Mouse (Mus musculus) embryonic fibroblast, embryonic 13.5 days (primary cell): ENCODE data around the gene Gja5. TPM values are rescaled to one million over a fixed set of nuclear protein-coding genes. Genes with fewer than 3 reads are reported as not detected.

ENCODE experiments used
- H3K27ac ChIP-seq: 2 replicates; pipeline ENCODE4 v1.5.1; 2012; ENCODE audit warnings: low read length, control low read depth, inconsistent platforms; ENCODE audit not compliant: insufficient read depth
- H3K4me1 ChIP-seq: 2 replicates; pipeline ENCODE4 v1.6.1; 2011; ENCODE audit warnings: low read length; ENCODE audit not compliant: control insufficient read depth, insufficient read depth
- H3K4me3 ChIP-seq: 2 replicates; pipeline ENCODE4 v1.5.1; 2011; ENCODE audit warnings: mild to moderate bottlenecking, control low read depth, low read length; ENCODE audit not compliant: insufficient read depth
- CTCF ChIP-seq: IDR thresholded peaks from 2 replicates; pipeline ENCODE4 v1.5.1; 2011; ENCODE audit warnings: mild to moderate bottlenecking, control low read depth, low read length, moderate library complexity, borderline replicate concordance; ENCODE audit not compliant: insufficient read depth
- POLR2A ChIP-seq: IDR thresholded peaks from 2 replicates; pipeline ENCODE4 v1.6.1; 2011; ENCODE audit warnings: low read depth, mild to moderate bottlenecking, control low read depth, low read length, moderate library complexity
- polyA plus RNA-seq: library from polyadenylated mRNA; stranded (reverse); fragments of >200 nt; gene quantifications from 2 replicates; pipeline ENCODE4 v1.2.4, GENCODE M21; 2011; ENCODE audit warnings: low read depth; ENCODE audit not compliant: missing spikeins, insufficient read length

Gene Gja5
- polyA plus RNA-seq, 1 experiment, result 0.47 TPM

DNA sequence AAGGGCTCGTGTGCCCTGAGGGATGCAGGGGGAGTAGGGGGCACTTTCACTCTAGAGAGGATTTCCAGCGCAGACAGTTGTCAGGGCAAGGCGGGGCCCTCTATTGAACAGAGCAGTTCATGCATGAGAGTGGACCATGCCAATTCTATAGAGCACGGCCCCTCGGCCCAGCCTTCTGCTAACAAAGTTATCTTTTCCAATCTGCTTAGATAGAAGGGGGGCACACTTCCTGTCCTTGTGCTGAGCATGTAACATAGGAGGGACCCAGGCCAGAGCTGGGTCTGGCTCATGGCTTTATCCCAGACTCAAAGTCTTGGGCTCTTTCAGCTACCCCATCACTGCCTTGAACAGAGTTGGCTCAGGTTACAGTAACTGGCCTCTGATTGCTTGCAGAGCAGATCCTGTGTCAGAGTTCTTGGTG is 26.8 kb downstream of the Gja5 start:
- Histone ChIP-seq H3K4me3 (no peak overlapping the region), H3K4me1 (no peaks in the 10 kb centered on the region), H3K27ac (no peak overlapping the region)
- TF ChIP-seq POLR2A (no peak), CTCF (no peak)

DNA sequence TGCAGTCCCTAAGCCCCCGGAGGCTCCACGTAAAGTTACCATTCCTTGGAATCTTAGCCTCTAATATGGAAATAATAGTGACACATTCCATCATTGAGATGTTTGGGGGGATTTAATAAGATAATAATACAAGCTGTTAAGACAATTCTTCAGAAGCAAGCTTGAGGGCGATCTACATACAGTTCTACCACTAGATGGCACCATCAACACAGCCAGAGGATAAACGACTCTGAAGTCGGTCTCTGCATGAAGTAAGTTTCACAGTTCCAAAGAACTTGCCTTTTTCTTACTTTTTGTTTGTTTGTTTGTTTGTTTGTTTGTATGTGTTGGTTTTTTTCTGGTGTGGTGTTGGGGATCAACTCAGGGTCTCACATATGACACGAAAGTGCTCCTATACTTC is 31.7 kb downstream of the Gja5 start:
- Histone ChIP-seq H3K4me1 (no peaks in the 10 kb centered on the region), H3K27ac (no peak overlapping the region), H3K4me3 (no peak overlapping the region)
- TF ChIP-seq CTCF (no peak), POLR2A (no peak)

DNA sequence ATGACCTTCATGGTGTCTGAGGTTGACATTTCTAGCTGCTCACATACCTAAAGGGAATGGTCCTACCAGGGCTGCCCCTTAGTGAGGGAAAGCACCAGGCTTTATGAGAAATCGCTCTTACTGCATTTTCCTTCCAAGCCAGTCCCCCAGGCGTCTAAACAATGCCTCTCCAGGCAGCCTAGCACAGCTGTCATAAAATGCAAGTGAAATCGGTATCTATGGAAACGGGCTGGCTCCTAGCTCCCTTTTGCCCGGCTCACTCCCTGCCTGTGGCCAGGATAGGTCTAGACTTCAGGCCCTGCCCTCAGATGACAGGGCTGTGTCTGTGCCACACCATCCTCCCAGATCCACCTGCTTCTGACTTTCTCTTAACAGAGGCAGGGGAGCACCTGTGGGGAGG is 33.1 kb downstream of the Gja5 start:
- Histone ChIP-seq H3K27ac (no peak overlapping the region), H3K4me3 (no peak overlapping the region), H3K4me1 (no peaks in the 10 kb centered on the region)
- TF ChIP-seq POLR2A, result no peak
- no peak for TF ChIP-seq CTCF

DNA sequence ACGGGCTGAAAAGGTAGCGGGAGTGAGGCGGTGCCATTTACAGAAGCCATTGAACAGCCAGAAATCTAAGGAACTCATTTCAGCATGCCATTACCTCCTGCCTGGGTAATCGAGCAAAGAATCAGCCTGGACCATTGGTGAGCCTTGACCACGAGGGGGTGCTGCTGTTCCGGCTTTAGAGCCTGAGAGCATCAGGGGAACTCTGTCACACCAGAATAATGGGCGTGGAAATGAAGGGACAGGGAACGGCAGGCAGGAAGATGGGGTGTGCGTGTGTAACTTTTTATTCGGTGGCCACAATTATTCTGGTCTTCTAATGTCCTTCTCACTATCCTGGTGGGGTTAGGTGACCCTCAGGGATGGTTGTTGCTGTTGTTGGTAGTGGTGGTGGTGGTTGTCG is 34.2 kb downstream of the Gja5 start:
- TF ChIP-seq CTCF (peak; percentile 97), POLR2A (no peak)
- H3K4me1 ChIP-seq, result no peaks in the 10 kb centered on the region
- no peak overlapping the region for H3K27ac ChIP-seq
- no peak overlapping the region for H3K4me3 ChIP-seq

DNA sequence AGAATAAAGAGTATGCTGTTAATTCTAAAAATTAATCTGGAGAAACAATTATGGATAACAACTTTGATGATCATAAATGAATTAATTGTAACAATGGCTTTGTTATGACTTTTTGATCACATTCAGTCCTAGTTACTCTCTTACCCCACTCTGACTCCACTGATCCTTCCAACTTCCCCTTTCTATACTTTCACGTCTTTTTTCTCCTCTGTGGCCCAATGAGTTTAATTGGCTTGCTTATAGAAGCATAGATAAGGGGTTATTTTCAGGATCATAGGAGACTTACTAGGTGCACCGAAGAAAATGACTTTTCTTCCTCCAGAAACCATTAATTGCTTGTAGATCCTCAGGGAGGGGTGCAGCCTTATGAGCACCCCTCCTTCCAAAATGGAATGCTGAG is 38.2 kb downstream of the Gja5 start:
- TF ChIP-seq CTCF, result no peak
- TF ChIP-seq POLR2A, result no peak
- Histone ChIP-seq H3K4me3 (no peak overlapping the region), H3K4me1 (no peaks in the 10 kb centered on the region), H3K27ac (no peak overlapping the region)

DNA sequence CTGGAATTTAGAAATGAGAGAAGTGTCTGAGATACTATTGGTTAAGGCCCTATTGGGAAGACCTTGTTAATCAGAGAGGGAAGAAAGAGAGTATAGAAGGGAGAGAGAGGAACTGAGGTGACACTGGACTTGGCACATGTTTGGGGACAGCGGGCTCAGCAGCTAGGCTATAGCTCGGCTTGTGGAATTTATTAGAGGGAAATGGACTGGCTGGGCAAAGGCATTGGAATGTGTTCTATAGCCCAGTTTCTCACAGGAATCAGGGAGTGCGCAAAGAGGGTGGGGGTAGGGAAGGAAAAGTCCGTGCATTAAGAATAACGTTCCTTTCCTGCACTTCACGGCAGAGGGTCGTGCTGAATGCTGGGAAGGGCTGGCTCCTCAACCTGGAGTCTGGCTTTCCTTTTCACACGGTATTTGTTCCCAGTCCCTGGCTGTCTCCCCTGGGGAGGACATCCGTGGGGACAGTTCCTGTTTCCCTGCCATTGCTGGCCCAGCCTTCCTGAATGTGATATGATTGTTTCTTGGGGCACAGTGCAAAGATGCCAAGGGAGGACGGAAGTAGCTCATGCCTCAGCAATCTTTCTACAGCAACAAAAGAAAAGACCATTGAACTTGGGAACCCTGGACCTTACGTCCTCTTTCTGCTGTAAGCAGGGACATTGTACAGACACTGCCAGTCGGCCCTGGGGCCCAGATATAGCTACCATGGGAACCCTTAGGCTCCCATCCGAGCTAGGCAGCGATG is 49.2 kb downstream of the Gja5 start:
- H3K27ac ChIP-seq, result 0 out of 2 replicates have a peak overlapping the region, but pooled peaks have one; percentile 4
- TF ChIP-seq CTCF, result no peak
- no peak for TF ChIP-seq POLR2A
- no peak overlapping the region for H3K4me3 ChIP-seq
- peaks cover 4% of the 10 kb centered on the region; the same call in 1 of the 2 replicates for H3K4me1 ChIP-seq

DNA sequence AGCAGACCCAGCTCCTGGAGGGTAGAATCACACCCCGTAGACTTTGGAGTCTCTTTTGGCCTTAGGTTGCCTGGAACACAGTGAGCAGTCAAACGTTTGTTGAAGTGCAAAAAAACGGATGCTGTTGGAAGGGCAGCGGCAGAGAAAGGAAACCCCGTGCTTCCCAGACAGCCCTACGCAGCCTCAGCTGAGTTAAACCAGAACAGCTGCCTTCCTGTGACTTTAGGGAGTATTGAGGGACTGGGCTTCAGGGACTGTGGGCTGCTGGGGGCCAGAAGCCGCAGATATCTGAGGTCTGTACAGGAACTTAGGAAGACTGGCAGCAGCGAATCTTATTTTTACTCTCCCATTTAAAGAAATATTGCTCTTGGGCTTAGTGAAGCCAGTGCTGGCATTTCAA is 56.1 kb downstream of the Gja5 start:
- no peak for TF ChIP-seq CTCF
- no peak for TF ChIP-seq POLR2A
- no peak overlapping the region for H3K27ac ChIP-seq
- no peaks in the 10 kb centered on the region for H3K4me1 ChIP-seq
- H3K4me3 ChIP-seq, result no peak overlapping the region

DNA sequence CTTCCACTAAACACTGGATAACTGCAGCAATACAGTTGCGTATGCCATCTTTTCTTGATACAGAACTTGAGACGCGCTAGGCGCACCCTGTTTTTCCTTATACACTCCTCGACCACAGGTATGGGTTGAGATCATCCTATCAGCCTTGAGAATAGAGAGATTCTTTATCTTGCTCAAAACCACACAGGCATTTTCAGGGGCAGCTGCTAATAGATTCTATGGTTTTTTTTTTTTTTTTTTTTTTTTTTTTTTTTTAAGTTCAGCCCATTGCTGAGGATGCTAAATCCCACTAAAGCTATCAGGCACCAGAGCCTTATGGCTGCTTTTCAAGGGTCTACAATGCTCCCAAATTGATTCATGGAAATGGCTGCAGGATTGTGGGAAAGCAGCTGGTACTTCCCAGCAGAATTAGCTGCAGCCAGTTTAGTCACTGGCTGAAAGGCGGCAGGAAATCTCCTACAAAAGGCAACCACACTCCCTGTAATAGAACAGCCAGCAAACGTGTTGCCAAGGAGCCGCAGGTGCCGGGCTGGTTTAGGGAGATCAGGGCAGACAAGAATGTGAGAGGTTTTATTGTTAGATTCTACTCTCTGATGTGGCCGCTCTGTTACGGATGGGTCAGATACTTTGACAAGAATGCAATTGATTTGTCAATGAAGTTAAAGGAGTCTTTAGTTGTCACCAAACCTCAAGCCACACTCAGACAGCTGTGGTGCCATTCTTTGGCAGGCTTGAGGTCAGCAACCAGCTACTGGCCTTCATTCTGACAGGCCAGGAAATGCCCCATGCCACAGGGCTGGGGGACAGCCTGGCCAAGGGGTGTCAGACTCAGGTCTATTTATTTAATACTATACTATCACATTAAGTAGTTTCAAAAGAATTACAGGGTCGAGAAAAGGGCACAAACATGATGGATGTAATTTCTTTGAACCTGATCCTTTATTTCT is 58.9 kb downstream of the Gja5 start:
- no peak overlapping the region for H3K4me3 ChIP-seq
- TF ChIP-seq POLR2A (no peak), CTCF (no peak)
- H3K27ac ChIP-seq, result no peak overlapping the region
- no peaks in the 10 kb centered on the region for H3K4me1 ChIP-seq

DNA sequence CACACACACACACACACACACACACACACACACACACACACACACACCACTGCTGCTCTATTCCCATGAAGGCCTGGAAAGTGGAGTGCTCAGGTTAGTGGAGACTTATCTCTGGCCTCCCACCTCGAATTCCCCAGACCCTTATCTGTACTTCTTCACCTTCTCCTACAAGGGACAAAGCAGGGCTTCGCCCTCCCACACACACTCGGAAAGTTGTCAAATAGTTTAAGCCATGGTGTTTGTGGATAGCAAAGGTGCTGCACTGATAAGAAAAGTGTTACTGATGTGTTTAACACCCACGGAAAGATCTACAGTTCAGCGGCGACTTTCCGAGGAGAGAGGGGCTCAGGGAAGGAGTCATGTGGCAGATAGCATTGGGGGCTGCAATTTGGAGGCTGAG is 66.5 kb downstream of the Gja5 start:
- Histone ChIP-seq H3K27ac (no peak overlapping the region), H3K4me3 (no peak overlapping the region), H3K4me1 (no peaks in the 10 kb centered on the region)
- TF ChIP-seq CTCF (no peak), POLR2A (no peak)

DNA sequence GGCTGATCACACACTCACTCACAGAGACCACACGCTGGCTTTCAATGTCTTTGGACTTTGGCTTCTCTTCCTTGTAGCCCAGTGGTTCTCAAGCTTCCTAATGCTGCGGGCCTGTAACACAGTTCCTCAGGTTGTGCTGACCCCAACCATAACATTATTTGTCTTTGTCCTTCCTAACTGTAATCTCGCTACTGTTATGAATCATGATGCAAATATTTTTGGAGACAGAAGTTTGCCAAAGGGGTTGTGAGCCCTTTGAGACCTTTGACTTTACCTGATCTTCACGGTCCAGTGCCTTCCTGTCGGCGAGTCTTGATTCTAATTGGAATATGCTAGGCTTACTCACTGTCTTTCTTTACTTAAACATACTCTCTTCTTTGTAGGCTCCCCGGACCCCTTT is 70.0 kb downstream of the Gja5 start:
- no peaks in the 10 kb centered on the region for H3K4me1 ChIP-seq
- H3K4me3 ChIP-seq, result no peak overlapping the region
- no peak overlapping the region for H3K27ac ChIP-seq
- no peak for TF ChIP-seq CTCF
- TF ChIP-seq POLR2A, result no peak
